Mouse (Mus musculus) urinary bladder, postnatal 14 days (tissue): ENCODE results near the gene Mettl4.

Experiments
- DNase-seq: peaks from one replicate; pipeline ENCODE4 v3.0.0; 2021; ENCODE audit warnings: low spot score

Gene Mettl4

DNA sequence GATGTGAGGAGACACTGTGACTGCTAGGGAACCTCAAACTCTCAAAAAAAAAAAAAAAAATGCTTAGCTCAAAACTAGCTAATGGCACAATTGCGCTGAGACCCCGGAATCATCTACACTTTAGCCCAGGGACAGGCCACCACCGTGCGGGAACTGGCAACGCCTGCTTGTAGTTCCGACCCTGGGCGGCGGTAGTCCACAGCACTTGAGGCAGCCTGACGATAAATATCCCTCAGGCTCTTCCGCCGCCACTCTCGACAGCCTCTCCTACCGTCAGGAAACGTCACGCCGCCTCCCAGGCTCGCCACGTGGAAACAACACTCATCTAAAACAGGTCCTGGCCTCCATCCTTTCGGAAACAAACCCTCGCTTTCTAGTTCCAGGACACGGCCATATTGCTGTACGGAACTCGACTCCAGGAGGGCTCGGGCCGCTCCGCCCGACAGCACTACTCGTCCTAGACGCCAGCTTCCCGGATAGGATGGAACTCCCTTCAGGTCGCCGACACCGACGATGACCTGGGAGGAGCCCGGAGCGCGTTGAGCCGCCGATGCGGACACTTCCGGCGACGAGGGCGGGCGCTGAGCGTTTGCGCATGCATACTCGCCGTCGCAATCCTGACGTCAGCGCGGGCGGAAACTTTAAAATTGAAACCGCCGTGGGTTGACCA lies at the start of gene Mettl4:
Gene Mettl4 (minus strand): TSS at position 554 of the 670 bp plus-strand sequence.
- DNase-seq: peak; percentile 94

DNA sequence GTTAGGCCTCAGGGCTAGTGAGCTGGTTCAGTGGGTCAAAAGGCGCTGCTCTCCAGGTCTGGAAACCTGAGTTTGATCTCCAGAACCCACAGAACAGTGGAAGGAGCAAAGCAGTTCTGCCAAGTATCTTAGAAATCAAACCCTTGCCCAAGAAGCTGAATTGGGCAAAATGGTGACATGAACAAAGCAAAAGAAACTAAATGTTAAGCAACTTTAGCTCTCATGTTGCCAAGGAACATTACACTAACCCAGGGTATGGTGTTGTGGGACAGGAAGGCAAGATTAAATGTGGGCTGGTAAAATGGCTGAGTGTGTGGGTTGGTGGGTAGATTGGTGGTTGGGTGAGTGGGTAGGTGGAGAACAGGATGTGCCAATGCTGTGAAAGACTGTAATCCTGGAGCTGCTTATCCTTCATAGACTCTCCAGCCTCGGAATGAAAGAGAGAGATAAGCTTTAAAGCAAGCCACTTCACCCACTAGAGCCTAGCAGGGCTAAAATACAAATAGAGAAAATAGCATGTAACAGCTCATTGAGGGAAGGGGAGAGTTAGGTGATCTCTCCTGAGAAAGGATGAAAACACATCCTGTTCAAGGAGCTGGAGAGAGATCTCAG lies 29.2 kb upstream of the Mettl4 start:
- no peak for DNase-seq

DNA sequence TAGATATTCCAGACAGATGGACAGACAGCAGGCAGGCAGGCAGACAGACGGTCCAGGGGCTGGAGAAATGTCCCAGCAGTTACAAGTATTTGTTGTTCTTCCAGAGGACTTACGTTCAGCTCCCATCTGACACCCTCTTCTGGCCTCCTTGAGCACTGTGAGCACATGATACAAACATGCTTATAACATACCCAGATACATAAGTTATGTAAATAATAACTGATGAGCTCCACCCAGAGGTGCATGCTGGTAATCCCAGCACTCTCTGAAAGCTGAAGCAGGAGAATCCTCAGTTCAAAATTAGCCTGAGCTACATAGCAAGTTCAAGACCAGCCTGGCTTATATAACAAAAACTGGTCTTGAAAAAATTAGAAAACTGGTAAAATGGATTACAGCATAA lies 18.7 kb upstream of the Mettl4 start:
- DNase-seq: no peak

DNA sequence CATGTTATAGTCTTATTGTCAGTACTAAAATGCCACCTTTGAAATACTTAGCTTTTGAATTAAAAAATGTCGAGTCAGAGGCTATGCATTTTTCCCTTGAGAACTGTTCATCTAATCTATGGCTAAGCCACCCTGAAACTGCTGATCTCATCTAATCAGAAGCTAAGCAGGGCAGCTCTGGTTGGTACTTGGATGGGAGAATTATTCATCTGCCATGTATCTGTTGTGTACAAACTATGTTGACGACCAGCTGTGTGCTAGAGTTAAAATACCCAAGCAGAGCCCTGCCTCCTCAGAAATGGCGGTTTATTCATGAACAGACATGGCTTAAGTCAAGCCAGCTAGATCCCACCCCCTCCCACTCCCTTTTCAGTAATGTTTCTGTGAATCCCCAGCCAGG lies 14.9 kb upstream of the Mettl4 start:
- no peak for DNase-seq

DNA sequence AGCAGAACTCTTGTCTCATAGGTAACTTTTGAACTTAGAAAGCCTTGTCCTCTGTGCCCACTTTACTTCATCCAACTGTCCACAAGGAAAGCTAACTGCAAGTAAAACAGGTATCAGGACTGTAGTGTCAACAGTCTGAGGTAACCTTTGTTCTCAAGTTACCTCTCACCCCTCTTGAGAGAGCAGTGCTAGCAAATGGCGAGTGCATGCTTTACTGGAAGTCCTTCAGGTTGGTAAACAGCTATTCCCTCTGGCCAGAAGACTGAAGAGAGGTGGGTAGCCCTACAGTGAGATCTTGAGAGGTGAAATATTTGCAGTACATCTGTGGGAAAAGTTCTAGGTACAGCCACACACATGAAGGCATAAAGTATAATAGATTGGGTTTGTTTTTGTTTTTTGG lies 14.2 kb upstream of the Mettl4 start:
- DNase-seq: no peak

DNA sequence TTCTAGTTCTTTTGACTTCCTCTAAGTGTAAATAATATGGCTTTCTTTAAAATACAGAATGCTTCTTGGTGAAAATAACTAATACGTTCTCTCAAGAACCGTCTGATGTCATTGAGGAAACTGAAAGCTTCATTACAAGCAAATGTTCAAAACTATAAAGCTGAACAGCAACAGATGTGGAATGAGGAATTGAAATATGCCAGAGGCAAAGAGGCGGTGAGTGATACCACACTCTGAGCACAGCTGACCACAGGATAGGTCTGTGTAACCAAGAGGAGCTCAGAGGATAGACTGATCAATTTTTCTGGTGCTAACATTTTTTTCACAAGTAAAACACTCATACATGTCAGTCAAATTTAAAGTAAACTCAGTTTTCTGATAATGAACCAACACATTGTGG lies 12.6 kb upstream of the Mettl4 start:
- DNase-seq: no peak

DNA sequence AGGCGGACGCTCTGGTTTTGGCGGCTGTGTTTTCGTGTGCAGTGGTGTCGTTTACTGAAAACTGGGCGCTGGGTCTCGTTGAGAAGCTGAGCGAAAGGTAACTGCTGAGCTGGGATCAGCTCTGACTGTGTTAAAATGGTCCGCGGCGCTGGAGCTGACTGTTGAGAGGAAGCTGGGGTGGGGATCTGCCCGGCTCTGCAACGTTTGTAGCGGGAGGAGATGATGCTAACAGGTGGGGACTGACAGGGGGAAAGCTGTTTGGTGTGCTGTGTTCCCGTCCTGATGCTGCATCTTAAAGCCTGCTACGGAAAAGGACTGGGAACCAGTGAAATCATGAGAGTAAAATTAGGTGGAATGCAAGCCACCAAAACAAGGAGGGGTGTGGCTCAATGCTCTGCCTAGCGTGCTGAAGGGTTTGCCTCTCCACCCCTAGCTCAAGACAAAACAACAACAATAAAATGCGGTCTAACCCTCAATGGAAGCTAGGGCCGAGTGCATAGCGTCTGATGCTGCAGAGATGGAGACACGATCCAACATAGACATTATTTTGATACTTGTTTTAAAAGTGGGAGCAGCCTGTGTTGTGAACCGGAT lies 414 bp upstream of the Mettl4 start:
- no peak for DNase-seq

DNA sequence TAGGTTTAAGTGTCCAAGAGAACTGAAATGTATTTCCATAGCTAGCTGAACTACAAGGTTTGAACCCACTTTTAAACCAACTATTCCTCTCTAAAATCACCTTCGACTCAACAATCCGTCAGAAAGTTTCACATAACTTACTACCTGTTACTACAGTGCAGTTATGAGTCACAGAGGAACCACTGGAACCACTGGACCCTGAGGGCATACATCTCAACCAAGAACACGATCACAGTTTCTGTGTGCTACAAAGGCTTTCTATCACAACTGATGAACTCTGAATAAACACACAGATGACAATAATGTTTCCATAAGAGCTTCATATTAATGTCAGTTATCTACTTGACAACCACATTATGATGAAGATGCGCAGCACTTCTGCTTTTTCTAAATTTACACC lies 11.6 kb downstream of the Mettl4 start:
- DNase-seq: no peak

DNA sequence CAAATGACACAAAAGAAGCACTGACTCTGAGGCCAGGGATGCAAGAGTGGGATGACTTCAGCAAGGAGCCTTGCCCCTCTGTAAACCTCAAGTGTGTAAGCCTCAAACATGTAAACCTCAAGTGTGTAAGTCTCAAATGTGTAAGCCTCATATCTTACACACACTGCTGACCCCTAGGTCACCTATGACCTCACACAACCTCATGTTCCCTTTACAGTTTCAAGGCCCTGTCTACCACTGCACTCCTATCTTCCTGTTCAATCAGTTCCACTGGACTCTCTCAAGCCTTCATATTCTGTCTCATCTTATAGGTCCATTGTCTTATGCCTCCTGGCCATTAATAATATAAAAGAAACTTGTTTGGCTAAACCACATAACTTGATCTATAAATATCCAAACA lies 13.9 kb downstream of the Mettl4 start:
- DNase-seq: no peak

DNA sequence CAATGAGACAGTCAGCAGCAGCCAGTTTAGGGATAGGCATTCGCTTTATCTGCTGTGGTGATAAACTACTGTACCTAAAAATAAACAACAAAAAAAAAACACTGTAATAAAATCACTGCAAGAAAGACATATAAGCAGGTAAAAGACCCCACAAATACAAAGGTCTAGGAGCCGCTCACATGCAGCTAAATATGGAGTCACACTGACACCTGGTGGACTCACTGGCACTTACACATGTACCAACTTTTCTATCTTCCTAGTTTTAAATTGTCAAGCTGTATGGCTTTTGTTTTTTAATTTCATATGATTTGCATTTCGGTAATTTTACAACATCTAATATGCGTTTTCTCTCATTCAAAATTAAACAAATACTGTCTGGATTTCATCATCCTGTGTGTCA lies 14.4 kb downstream of the Mettl4 start:
- DNase-seq: no peak

DNA sequence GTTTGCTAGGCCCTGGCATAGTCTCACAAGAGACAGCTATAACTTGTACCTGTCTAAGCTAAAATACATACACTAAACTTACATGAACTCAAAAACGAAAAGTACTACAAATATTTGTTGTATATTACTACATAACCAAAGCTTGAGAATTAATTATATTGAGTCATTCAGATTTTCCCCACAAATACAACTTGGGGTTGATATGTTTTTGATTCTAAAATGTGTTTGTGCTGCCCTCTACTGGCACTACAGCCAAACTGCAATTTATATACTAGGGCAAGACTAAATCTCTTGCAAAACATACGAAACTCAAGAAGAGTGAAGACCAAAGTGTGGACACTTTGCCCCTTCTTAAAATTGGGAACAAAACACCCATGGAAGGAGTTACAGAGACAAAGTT lies 19.4 kb downstream of the Mettl4 start:
- DNase-seq: peak; percentile 16

DNA sequence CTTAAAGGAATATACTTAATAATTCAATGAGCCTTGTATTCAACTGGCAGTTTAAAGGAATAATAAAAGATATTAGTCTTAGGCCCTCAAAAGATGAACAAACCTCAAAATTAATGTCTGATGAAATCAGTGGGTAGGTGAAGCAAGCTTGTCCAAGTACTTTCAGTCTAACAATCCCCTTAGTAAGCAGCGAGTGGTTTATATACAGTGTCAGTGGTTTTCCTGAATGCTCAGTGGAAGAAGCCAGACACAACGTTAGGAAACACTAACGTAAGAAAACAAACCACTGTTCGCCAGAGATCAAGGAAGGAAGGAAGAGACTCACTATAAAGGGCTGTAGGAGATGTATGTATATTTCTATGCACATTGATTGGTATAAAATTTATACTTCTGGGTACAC lies 23.1 kb downstream of the Mettl4 start:
- no peak for DNase-seq

DNA sequence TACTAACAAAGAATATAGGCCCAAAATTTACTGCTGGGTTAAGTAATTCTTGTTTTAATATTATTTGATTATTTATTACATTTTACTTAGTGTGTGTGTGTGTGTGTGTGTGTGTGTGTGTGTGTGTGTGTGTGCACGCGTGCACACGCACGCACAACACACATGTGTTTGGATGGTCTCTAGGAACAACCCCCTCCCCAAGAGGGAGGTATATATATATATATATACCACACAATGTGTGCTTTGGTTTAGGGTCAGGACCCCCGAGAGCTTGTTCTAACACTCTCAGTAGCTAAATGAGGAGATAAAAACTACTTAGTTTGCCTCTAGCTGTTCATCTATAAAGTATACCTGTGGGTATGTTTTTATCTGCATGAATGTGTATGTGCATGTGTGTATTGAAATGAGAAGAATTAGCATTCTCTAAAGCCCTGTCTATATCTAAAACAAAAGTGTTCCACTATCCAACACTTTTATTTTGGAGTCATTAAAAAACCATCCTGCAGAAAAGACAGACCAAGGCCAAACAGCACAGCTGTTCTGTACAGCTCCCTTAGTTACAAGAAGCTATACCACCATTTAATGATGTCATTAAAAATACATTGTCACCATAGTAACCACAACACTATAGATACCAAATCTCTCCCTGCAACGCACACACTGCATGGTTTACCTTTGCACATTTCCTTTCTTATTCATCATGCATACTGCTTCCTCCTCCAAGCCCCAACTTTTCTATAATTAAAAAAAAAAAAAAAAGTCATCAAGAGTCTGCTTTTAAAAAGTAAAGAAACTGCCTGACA lies 76.1 kb downstream of the Mettl4 start:
- no peak for DNase-seq
